Mouse (Mus musculus) gastrocnemius, postnatal 10 days (tissue): ENCODE measurements around the gene Ralb. TPM values are rescaled to one million over a fixed set of nuclear protein-coding genes. Genes with fewer than 3 reads are reported as not detected.

Experiments used
- DNase-seq: peaks from one replicate; pipeline ENCODE4 v3.0.0; 2021; ENCODE audit warnings: mixed read lengths
- total RNA-seq, 2 experiments: library from RNA; stranded (reverse); gene quantifications; 2 replicates each; pipeline ENCODE4 v1.2.3; 2021

Ralb gene
- total RNA-seq, 2 experiments from 2014 or later, result 23.8 to 29.8 TPM

DNA sequence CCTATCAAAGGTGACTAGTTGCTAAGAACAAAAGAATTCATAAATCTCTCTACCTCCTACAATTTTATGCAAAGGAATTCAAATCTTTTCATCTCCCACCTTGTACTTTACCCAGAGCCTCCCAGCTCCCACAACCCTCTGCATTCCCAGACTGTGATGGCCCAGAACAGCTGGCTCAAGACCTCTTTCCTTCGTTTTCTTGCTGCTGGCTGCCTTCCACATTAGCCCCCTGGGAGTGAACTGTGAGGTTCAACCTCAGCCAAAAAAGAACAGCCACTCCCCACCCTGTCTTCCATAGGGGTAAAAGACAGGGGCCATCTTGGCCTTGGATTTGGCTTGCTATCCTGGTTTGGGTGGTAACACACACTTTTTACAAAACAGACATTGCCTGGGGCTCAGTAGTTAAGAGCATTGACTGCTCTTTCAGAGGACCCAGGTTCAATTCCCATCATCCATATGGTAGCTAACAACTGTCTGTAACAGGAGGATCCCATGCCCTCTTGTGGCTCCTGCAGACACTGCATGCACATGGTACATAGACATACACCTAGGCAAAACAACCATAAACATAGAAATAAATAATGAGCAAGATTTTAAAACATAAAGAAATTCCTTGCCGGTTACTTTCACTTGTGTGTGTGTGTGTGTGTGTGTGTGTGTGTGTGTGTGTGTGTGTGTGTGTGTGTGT is 10.4 kb downstream of the Ralb start:
- peak; percentile 58 for DNase-seq

DNA sequence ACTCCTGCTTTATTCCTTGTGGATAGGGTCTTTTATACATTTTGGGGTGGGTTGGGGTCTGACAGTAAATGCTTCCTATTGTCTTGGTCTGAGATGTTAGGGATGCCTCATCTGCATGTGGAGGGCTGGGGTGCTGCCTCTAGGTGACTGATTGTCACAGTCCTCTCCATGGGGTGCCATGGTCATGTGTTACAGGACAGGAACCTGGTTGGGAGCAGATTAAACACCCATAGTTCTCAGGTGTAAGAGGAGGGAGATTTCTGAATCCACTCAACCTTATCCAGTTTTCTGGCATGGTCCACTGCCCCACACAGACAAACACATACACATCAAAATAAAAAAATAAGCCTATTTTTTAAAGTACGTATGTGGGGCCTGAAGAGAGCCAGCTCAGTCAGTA is 12.1 kb downstream of the Ralb start:
- no peak for DNase-seq

DNA sequence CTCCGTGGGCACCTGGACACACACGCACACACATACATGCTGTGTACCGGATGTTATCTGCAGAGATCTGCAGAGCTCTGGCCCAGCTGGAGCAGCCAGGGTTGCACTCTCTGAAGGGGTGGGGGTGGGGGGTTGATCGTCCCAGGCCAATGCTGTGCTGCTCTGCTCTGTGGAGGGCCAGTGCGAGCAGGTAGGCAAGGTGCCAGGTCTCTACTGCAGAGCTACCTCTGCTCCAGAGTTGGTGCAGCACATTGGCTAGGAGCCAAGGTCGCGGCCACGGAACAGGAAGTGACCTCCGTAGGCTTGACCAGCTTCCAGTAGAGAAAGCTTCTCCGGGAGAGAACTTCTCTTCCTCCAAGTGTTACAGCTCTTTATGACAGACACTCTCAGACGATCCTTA is 12.5 kb downstream of the Ralb start:
- peak; percentile 80 for DNase-seq

DNA sequence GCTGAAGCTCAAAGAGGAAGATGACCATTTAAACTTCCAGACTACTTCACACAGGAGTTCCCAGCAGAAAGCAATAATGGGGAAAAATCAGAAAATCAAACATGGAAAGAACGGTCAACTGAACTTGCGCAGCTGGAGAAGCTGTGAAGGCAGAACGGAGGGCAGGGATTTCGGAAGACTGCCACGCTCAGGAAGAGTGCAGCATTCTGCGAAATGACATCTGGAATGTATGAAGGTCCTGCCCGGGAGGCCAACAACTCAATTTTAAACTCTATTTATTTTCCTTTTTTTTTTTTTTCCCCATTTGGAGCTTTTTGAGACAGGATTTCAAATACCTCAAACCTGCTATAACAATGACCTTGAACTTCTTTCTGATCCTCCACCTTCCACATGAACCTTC is 13.8 kb downstream of the Ralb start:
- DNase-seq, result no peak

DNA sequence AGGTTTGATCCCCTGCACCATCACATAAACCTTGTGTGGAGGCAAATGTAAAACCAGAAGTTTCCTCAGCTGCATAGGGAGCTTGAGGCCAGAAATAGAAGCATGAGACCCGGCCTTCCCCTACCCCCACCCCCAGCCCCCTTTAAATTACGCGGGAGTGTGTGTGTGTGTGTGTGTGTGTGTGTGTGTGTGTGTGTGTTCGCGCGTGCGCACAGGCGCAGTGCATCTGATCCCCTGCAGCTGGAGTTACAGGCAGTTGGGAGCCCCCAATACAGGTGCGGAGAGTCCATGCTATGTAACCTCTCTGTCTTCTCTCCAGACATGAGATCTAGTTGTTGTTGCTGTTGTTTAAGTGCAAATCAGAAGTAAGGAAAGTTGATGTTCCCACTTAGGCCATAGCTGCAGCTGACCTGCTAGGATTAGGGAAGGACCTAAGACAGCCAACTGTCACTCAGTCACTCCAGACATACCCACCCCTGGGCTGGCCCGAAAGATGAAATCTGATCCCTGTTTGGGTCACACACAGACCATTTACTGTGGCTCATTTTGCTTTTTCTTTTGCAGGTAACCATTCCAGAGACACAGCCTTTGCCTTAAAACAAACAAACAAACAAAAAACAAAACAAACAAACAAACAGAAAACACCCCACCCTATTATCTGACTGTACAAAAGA is 16.5 kb downstream of the Ralb start:
- no peak for DNase-seq

DNA sequence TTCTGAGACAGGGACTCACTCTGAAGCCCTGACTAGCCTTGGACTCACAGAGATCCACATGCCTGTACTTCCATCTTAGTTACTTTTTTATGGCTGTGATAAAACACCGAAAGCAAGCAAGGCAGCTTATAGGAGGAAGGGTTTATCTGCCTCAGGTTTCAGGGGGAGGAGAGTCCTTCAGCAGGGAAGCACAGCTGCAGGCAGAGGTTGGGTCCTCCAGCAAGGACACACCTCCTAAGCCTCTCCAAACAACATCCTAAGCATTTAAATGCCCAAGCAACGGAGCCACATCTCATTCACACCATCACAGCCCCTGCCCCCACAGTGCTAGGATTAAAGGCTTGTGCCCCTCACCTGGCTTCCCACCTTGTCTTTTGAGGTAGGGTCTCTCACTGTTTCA is 18.8 kb downstream of the Ralb start:
- DNase-seq, result no peak

DNA sequence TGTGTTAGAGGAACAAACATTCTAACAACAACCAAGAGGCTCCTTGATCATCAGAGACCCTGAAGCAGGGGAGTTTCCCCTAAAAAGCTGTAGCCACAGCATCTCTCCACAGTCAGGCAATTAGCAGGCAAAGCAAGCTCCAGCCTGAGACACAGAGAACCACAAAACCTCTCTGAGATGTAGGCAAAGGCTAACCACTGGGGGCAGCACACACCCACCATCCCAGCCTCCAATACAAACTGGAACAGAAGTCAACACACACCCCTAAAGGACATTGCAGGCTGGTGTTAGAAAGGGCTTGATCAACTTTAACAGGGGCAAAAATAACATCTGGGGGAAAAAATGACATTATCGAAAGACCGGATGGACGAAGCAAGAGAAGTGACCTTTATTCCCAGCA is 20.1 kb downstream of the Ralb start:
- no peak for DNase-seq

DNA sequence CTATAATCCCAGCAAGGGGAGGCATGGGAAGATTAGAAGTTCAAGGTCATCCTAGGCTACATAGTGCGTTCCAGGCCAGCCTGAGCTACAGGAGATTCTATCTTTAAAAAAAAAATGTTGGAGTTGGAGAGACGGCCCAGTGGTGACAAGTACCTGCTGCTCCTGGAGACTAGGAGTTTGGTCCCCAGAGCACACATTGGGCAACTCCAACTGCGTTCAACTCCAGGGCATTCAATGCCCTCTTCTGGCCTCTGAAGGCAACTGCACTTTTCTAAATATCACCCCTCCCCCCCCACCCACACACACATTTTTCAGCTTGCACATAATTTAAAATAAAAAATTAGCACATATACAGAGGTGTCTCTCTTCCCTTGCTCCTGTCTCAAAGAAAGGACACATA is 21.7 kb downstream of the Ralb start:
- DNase-seq, result no peak

DNA sequence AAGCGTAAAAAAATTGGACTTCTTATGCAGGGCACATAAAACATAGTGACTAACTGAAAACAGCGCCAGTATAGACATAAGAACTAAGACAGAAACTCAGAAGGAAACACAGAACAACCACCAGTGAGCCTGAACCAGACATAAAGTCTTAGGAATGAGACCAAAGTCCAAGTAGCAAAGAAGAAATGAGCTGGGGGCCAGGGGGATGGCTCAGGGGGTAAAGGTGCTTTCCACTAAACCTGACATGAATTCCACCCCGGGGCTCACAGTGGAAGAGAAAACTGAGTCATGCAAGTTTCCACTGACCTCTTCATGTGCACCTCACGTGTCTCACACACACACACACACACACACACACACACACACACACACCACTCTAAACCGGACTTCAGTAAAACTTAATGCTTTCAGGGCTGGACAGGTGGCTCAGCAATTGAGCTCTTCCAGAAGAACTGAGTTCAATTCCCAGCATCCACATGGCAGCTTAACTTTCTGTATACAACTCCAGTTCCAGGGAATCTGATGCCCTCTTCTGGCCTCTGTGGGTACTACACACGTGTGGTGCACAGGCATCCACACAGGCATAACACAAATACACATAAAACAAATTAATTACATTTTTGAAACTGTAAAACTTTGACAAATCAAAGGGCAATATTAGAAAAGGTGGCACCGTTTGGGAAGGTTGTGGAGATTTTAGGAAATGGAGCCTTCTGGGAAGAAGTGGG is 23.2 kb downstream of the Ralb start:
- no peak for DNase-seq

DNA sequence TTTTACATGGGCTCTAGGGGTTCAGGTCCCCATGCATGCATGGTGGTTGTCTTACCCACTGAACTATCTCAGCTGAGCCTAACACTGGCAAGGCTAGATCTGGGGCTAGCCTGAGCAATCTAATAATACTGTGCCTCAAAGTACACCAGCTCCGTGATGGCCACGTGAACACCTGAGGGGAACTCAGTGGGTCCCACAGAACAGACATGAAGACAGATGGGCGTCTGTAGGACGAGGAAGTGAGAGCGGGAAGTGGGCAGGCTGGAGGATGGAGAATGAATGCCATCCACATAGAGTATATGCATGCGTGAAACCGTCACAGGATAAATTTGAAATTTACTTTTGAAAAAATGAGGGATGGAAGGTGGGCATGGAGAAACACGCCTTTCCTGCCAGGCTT is 23.9 kb downstream of the Ralb start:
- DNase-seq, result no peak

DNA sequence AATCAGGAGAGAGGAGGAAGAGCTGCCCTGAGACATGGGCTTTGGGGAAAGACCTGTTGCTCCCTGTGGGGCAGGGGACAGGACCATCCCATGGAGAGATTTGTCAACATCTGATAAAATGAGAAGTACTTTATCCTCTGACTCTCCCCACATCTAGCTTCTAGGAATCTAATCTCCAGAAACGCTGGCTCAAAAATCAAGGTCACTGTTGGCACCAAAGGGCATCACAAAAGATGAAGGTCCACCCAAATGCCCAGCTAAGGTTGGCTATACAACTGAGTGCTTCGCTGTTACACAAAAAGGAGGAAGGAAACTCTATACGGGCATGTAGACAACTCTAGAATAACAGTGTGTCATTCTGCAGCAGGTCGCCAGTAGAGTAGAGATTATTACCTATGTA is 25.0 kb downstream of the Ralb start:
- no peak for DNase-seq

DNA sequence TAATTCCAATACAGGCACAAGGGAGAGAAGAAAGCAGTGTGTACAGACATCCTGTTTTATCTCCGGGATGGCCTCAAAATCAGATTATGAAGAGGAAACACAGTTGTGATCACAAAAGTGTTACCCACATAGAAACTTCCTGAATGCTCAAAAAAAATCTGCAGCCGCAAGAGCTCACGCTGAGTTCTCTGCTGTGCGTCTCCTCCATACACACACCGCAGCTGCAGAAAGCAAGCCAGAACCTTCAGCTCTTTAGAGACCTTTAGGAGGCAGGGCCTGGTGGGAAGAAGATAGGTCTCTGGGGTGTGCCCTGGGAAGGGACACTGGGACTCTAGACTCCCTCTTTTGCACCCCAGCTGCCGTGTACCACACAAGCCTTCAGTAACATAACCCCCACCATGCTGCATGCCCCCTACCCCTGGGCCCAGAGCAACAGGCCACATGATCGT is 27.7 kb downstream of the Ralb start:
- DNase-seq, result no peak

DNA sequence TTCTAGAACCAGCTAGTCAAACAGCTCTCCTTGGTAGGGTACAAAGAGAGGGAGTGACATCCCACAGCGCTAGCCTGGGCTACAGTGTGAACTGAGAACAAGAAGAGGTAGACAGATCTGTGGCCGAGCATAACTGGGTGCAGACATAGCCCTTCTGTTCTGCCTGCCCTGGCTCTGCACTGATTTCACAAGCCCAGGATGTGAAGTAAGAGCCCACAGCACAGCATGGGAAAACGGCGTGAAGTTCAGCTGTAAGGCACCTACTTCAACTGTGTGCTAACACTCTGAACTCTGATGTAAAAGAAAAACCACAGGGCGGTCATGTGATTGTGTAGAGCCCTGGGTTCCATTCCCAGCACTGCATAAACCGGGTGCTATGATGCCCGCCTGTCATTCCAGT is 29.9 kb downstream of the Ralb start:
- no peak for DNase-seq

DNA sequence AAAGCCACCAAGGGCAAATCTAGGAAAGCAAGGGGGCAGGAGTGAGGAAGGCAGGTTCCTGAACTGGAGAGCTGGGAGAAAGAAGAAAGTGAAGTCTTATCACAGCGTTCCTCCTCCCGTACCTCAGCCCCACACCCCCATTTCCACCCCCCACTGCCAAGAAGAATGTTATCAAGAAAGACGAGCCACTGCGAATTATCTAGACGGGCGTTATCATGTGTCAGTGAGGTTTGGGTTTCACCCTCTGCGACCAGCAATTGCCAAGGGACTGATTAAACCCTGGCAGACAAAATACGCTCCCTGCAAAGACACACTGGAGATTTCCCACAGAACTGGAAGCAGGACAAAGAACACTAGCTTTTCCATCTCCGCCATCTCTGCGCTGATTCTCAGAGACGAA is 31.9 kb downstream of the Ralb start:
- no peak for DNase-seq

DNA sequence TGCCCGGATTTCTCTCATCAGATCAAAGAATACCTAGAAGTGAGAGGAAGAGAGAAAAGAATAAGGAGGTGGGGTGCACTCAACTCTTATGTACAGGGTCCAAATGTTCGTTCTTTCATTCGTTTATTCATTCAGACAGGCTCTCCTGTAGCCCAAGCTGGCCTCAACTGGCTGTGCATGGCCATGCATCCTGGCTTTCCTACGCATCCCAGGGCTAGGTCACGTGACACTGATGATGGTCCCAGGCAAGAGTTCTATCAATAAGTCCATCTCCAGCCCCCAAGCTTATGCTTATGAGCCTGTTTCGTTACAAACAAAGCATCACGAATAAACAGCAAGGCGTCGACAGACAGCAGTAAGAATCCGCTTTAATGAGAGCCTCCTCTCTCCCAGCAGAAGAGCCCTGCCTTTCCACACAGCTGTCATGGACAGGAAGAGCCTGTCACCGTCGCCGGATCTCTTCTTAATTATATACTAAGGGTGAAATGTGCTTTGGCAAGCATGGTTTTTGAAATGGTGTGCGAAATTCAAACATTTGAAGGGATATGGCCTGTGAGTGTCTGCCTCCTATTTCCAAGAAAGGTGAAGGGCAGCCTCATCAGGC is 32.7 kb downstream of the Ralb start:
- no peak for DNase-seq

DNA sequence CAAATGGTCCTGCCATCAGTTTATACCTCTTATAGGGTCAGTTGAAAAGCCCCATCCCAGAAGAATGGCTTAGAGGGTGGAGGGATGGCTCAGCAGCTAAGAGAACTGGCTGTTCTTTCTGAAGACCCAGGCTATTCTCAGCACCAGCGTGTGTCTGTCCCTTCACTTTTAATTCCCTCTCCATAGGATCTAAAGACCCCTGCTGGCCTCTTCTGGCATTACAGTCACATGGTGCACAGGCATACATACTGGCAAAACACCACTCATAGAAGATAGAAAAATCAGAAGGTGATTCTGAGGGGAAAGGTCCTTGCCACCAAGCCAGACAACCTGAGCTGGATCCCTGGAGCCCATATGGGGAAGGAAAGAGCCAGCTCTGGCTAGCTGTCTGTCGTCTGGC is 41.2 kb downstream of the Ralb start:
- DNase-seq, result peak; percentile 59

DNA sequence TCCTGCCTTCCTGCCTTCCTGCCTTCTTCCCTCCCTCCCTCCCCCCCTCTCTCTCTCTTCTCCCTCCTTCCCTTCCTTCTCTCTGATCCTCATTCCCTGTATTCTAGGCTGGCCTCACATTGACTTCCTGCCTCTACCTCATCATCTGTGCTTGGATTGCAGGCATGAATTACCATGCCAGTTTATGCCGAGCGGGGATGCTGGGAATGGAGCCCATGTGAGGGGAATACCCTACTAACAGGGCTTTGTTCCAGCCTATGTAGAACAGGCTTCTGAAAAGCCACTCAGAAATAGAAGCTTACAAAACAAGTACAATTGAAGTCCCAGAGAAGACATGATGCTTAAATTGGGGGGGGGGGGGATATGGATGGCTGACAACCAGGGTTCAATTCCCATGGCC is 44.5 kb downstream of the Ralb start:
- DNase-seq, result no peak

DNA sequence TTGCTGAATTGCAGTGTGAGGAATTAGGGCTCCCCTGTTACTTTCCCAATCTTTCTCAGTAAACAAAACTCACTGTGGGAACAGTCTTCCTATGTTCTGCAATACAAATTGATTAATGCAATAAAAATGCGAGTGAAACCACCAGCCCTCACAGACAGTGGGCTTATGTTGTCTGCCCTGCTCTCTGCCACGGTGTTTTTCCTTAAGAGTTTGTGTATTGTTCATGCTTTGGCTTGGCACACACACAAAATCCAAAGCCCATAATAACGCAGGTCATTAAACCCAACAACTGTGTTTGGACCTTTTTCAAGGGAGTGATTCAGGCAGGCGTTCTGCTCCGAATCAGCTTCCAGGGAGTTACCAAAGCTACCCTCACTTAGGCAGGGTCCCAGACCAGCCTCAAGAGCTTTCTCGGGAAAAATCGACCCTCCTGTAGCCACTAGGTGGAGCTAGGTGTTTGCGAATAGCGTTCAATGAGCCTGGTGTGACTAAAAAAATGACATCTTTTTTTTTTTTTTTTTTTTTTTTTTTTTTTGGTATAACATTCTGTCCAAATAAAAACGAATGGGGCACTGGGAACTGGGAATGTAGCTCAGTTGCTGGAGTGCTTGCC is 46.5 kb downstream of the Ralb start:
- DNase-seq, result peak; percentile 52

DNA sequence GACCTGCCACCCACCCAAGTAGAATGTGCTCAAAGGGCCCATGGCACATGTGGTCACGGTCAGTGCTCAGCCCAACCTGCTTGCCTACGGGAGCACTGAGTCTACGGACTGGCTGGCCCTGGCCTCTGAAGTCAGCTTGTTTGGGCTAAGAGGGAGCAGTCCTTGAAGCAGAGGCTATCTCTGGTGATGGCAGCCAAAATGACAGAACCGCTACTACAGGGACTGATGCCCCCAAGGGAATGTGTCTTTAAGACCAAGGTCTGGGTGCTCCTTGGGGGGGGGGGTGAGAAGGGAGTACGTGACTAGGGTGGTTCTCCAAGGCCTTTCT is 47.1 kb downstream of the Ralb start:
- DNase-seq, result no peak

DNA sequence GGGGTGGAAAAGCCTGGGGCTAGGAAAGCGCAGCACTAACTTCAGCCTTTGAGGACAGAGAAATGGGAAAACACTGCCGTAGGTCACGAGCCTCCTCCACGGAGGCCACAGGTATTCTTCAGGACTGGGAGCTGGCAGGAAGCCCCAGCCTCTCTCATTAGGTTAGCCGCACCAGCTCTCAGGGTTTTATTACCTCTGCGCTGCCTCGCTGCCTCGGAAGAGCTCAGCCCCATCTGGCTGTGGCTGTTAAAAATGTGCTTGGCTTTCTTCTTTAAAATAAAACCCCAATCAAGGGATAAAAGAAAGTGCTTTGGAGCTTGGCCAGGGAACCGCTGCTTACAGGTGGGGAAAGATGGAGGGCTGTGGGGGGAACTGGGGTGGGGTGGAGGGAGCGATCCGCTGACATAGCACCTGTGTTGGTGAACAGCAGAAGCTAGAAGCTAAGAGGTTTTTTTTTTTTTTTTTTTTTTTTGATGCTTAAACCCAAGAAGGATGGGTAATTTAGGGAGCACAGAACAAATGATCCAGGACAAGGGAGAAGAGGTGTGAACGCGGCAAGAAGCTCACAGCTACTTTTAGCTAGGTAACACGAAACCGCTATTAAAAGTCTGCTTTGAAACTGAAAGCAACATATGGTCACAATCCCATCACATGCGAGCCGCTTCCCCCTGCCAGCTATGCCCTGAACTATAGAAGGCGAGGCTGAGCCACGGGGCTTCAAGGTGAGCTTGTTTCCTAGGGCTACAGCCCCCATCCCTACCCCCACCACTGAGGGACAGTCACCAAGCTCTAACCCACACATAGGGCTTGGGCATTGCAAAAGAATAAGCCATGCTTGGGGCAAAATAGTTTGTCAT is 47.7 kb downstream of the Ralb start:
- DNase-seq, result no peak

DNA sequence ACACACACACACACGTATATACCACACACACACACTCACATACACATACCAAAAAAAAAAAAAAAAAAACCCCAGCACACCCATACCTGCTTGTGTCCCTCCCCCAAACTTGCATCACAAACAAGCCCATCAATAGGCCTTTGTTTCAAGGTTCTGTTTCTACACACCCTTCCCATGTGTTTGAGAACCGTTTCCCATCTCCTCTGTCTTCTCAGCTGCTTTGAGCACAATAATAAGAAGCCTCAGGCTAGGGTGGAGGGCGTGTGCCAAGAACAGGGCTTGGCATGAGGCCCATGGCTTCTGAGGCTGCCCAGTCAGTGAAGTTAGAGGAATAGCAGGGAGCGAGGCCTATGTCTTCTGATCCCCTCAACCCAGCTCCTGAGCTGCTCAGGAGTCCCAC is 50.9 kb downstream of the Ralb start:
- peak; percentile 50 for DNase-seq

DNA sequence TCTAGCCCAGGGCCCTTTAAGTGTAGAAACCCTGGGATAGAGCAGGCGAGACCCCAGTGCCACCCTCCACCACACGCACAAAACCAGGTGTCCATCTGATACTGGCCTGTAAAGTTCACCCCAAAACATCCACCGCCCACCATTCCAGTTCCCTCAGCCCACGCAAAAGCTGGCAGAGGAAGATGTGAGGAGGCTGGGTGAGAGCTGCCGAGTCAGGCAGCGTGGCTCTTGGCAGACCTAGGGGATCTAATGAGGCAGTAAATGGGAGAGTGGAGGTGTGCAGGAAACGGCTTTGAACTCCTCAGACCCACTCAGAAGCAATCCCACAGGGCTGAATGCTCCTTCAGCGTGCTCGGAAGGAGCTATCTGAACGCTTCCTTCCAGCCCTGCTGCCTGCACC is 53.2 kb downstream of the Ralb start:
- DNase-seq, result no peak
